Mouse (Mus musculus): Measurements from ENCODE around the gene Ces4a.
A peak's percentile ranks its signal among the peaks of the same experiment; 100 is the strongest.
"Not testable (repeated sequence)": the region's sequence is repeated elsewhere in the genome, so short reads cannot be mapped to it uniquely, and the experiment has no call there.

The Ces4a gene

DNA sequence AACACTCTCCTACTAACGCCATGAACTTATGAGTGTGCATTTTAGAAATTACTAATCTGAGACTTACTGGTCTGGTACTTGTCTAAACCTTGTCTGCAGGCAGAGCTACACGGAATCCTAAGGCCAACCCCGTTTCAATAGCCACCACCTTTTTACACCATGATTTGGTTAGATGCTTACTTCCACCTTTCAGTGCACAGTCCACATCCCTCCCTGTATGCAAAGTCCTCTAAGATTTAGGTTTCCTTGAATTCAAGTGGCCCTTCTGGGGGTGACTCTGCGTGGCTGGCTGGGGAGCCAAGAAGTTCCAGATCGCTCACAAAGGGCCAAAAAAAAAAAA lies 38.4 kb downstream of the Ces4a start:
- no peak for DNase-seq (ENCODE audit: low spot score)

DNA sequence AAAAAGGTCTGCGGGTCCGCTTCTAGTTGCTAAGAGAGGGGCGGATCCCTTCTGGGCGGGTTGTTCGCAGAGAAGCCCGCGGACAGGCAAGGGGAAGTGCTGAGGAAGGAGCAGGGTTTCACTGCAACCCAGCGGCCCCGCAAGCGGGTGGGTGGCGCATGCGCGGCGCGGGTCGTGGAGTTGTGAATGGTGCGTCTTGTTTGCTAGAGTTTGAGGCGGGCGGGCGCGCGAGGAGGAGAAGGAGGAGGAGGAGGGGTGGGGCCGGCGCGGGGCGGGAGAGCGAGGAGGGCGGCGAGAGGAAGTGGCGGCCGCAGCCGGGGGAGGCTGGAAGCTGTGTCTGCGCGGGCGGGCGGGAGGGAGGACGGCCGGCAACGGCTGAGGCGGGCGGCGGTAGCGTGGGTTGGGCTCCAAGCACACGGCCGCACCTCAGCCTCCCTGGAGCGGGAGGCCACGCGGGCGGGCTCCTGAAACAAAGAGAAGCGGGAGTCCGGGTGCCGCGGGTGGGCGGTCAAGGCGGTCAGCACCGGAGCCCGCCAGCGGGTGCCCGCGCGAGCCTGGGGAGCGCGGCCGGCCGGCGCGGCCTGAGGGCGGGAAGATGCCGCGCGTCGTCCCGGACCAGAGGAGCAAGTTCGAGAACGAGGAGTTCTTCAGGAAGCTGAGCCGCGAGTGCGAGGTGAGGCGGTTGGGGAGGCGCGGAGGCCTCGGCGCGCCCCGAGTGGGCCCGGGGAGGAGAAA lies 38.9 kb downstream of the Ces4a start, which contains the start of gene Cbfb:
Gene Cbfb (plus strand): TSS at position 294 of the 735 bp plus-strand sequence.
- peak; percentile 98 for DNase-seq (ENCODE audit: low spot score)

DNA sequence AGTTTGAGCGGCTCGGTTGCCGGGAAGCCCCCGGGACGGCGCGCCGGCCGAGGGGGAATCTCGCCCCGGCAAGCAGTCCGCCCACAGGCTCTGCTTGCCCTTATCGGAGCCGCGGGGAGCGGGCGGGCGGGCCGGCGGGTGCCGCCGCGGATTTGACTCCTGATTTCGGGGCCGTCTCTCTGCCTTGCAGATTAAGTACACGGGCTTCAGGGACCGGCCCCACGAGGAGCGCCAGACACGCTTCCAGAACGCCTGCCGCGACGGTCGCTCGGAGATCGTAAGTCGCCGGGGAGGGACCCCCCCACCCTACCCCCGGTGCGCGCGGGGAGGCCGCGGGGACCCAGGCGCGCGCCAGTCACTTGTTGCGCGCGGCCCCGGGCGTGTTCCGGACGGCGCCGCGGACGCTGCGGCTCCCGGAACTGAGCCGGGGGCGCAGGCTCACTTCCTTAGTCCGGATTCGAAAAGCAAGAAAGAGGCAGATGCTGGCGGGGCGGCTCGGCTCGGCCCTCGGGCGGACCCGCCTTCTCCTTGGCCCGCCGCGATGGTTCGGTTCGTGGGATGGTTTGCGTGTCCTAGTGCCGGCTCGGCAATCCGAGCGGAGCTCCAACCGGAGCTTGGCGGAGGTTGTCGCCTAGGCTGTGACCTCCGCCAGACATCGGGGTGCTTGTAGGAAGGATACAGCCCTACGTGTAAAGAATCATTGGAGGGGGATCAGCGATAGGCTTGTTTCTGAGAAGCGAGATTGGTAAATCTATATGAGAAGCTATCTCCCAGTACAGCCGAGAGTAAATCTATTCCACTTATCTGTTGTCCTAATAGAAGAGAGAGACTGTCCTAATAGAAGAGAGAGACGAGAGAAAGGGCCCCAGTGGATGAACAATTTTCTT lies 39.8 kb downstream of the Ces4a start:
- peak; percentile 69 for DNase-seq (ENCODE audit: low spot score)

DNA sequence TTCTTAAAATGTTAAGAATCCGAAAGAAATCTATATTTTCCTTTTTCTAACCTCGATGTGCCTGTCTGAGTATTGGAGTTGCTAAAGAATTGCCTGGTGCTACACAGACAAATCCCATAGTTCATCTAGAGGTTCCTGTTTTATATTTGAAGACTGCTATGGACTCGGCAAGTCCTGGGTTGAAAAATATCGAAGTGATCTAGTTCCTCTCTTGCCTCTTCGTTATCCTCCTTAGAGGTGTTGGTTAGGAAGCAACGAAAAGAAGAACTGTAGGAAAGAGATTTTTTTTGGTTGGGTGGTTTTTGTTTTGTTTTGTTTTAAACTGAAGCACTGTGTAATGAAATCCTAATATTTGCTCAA lies 40.4 kb downstream of the Ces4a start:
- no peak for DNase-seq (ENCODE audit: low spot score)

DNA sequence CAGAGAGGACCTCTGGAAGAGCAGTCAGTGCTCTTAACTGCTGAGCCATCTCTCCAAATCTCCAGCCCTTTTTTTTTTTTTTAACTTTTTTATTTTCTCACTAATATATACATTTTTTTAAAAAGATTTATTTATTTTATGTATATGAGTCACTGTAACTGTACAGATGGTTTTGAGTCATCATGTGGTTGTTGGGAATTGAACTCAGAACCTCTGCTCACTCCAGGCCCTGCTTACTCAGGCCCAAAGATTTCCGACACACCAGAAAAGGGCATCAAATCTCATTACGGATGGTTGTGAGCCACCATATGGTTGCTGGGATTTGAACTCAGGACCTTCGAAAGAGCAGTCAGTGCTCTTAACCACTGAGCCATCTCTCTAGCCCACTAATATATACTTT lies 43.7 kb downstream of the Ces4a start:
- not testable (repeated sequence) for DNase-seq (ENCODE audit: low spot score)

DNA sequence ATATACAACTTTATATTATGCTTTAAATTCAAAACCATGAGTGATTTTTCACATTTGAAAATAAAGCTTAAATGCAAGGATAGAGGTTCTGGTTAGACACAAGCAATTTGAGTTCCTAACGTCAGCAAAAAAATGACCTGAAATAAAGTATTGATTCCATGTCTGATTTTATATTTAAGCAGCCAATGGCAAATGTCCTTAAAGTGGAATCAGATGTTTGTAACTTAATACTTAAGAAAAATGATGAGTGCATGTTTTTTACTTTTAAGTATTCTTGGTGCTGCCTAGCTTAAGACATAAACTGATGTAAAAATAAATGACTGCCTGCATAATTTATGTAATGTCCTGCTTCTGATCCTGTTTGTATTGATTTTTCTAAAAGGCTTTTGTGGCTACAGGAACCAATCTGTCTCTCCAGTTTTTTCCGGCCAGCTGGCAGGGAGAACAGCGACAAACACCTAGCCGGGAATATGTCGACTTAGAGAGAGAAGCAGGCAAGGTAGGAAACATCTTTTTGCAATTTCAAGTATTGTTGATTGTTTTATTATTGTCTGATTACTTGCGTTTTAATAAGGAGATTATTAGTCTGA lies 46.7 kb downstream of the Ces4a start:
- no peak for DNase-seq (ENCODE audit: low spot score)

DNA sequence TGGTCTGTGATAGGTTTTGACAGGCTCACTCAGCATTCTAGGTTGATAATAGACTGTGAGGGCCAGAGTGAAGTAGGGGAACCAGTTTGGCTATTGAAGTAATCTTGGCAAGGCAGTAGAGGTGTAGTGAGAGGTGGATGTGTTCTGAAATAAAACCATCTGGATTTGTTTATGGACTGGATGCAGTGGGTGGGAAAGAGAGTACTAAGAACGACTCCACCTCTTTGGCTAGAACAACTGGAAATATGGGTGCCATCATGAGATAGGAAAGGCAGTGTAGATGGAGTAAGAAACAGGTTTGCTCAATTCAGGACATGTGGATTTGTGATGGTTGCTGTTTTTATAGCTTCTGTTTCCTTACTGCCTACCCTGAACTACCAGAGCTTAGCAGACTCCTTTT lies 50.6 kb downstream of the Ces4a start:
- no peak for DNase-seq (ENCODE audit: low spot score)

DNA sequence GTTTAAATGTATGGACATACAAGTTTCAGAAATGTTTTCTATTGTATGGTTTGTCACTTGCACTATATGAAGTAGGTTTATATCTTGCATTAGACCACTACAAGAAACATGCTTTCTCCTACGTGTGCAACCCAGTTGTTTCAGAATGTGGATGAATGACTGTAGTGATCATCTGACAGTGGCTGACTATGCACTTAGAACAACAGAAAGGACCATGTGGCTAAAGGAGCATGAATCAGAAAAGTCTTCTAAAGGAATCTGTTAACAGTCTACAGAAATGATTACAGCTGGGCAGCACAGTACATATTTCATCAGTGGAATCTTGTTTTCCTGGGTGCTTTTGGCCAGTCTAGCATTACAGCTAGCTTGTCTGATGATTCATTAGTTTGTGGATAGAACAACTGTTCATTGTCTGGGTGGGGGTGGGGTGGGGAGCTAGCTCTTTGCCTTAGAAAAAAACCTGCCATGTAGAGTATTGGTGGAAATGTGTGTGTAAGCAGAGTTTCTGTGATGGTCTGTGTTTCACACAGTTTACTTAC lies 54.9 kb downstream of the Ces4a start:
- no peak for DNase-seq (ENCODE audit: low spot score)

DNA sequence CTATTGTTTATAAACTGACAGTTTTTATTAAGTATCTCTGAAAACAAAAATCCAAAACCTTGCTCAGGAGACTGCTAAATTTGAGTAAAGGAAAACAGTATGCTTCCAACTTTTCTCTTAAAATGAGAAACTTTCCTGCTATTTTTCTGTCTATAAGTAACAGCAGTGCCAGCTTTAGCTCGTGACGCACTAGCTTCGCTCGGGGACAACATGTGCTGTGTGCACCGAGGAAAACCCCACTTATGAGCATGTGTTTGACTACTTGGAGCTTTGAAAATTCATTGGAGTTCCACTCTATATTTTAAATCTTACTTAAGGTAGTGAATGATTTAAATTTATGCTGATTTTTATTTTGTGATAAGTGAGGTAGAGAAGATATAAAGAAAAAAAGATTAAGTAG lies 60.6 kb downstream of the Ces4a start:
- DNase-seq (ENCODE audit: low spot score), result no peak

Data from embryo, embryonic 10 days (tissue).